Mouse (Mus musculus): ENCODE results near the gene Phykpl.

Gene Phykpl

DNA sequence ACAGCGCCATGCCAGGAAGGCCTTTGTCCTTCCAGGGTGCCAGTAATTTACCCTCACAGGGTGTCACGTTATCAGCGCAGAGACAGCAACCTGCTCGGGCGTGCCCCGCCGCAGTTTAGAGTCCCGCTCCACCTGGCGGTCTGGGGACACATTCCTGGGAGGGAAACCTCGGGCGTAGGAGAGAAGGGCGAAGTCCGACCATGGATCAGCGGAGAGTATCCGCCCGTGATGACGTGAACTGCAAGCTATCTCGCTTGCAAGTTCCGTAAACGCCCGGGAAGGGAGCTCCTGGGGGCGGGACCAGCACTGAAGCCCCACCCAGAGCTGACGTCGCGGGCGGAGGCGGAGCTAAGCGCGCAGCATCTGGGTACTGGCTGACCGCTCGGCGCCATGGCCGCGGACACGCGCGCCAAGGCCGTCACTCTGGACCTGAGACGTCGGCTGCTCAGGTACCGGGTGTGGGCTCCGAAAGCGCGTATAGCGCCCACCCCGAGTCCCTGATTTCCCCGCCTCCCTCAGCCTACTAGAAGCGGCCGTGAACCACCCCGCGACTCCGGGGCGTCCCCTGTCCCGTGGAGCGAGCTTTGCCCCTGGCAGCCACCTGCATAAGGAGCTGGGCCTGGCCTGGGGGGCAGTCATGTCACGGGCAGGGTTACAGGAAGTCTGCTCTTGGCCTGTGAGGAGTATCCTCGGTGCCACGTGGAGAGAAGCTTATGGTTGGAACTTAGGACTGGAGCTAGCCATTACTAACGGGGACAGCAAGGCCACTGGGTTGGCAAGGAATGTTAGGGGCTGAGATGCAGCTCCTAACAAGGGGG, at the start of gene Phykpl:
Phykpl (plus strand) TSS at position 327 of the 818 bp plus-strand sequence.
- peak; percentile 98 for DNase-seq (ENCODE audit: low read depth, low spot score)

DNA sequence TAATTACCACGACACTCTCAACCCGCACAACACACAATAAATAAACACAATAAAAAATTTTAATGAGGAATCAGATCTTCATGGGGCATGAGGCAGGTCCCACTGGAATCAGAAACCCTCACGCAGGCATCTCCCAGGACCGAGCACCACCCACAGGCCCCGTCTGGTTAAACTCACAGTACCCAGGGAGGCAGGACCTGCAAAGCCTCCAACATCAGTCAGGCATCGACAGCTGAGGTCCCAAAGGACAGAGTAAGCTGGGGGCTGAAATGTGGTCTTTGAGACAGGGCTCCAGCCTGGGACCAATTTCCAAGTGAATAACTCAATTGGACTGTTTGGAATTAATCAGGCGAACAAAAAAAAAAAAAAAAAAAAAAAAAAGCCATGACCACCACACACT, 46.2 kb upstream of the Phykpl start:
- no peak for DNase-seq (ENCODE audit: low read depth, low spot score)

DNA sequence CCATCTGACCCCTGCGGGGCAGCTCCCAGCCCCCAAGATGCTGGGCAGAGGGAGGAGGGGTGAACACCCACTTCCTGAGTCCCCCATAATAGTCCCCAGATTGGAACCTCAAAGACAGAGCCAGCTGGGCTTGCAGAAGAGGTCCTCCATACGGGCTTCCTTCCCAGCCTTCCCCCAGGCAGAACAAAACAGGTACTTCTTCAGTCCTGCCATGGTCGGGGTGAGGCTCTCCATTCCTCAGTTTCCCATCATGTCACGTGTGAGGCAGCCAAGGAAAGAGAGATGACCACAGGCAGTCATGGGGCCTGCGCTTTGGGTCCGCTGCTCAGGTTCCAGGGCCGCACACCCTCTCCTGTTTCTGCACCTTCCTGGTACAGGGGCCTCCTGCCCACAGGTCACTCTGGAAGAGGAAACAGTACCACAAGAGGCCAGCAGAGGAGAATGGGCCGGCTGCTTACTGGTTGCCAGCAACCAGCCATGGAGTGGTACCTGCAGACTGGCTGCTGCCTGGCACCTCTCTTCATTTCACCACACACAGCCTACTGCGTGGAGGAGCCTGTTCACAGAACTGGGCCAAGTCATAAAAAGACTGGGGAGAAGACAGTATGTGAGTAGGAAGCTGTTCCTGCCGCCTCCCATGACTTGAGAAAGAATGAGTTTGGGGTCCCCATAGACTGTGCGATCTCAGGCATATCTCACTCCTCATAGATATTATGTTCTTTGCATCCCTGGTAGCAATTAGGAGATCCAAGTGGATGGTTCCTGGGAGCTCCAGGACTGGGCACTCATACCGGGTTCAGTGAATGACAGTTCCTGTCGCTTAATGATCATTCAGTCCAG, 45.4 kb upstream of the Phykpl start:
- DNase-seq (ENCODE audit: low read depth, low spot score) = peak; percentile 37

DNA sequence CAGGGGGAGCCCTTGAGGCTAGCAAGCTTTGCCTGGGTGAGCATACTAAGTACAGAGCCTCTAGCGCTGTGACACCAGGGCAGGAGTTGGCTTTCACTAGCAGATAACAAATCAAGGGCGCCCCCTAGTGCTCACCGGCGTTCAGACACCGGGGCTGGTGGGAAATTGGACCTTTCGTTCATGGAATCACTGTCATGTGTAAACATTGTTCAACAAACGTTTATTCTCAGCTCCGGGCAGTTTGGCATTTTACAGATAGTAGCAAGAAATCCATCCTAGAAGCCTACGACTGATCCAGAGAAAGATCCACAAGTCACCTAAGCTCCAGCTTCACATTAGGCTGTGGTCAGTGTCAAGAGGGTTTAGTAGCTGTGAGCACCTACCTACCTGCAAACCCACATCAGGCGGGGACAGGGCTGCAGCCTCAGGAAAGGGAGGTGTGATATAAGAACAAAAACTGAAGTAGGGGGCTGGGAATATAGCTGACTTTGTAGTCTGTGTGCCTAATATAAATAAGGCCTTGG, 44.7 kb upstream of the Phykpl start:
- peak; percentile 98 for DNase-seq (ENCODE audit: low read depth, low spot score)

DNA sequence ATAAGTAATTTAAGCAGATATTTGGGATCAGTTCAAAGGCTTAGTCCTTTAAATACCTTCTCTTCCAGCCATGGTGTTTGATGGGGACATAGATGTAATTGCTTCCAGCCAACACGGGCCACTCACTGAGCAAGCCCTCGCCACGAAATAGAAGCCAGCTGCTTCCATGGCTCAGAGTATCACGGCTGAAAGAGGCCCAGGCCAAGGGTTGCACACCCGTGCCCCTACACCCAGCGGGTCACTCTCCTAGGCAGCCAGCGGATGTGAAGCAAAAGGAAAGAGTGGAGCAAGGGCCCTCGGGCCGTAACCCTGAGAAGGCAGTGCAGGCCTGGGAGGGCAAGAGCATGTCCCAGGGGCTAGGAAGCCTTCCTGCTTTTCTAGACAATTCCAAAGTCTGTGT, 42.1 kb upstream of the Phykpl start:
- DNase-seq (ENCODE audit: low read depth, low spot score) = no peak

DNA sequence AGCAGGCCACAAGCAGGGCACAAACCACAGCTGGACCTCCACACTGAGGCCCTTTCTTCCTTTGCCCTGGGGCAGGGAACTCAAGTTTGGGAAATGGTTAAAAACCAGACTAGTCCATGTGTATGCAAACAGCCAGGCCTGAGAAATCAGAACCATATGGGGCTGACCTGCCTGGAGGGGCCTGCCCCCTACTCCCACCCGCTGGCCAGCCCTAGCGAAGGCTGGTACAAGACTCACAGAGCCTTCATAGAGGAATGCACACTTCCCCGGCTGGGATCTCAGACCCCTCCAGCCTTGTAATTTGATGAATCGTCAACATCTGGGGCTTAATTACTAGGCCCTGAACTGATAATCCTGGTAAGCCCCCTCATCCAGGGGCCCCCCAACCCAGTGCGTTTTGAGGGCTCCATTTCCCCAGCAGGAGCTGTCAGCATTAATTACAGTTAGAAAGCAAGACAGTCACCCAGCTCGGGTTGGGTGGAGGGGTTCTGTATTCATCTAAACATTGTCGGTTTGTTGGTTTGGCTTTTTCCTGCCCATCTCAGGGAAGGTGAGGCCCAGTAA, 41.0 kb upstream of the Phykpl start:
- DNase-seq (ENCODE audit: low read depth, low spot score) = no peak

DNA sequence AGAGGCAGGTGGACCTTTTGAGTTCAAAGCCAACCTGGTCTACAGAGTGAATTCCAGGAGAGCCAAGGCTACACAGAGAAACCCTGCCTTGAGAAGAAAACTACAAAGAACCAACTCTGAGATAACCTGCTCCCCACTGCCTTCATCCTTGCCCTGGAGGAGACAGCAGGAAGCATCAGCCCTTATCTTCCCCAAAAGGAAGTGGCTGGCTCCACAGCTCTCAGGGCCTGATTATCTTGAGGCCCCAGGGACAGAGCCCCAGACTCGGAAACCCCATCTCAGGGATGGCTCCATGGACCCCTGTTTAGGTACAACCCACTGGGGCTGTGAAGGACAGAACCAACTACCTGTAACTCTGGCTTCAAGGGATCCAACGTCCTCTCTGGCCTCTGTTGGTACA, 40.1 kb upstream of the Phykpl start:
- DNase-seq (ENCODE audit: low read depth, low spot score) = no peak

DNA sequence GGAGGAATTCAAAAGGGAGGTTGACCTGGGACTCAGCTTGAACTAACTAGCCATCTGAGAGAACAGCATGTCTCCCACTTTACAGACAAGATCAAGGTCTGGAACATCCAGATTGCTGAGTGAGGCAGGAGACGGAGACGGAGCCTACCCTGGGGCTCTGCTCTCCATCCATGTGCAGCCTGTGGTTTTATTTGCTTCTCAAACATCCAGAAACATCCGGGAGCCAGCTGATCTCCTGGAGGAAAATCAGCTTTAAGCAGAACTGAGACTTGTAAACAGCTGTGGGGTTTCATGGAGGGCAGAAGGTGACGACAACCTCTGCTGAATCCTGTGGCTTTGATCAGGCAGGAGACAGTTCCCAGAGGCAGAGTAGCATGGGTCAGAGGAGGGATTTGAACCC, 38.7 kb upstream of the Phykpl start:
- DNase-seq (ENCODE audit: low read depth, low spot score) = no peak

DNA sequence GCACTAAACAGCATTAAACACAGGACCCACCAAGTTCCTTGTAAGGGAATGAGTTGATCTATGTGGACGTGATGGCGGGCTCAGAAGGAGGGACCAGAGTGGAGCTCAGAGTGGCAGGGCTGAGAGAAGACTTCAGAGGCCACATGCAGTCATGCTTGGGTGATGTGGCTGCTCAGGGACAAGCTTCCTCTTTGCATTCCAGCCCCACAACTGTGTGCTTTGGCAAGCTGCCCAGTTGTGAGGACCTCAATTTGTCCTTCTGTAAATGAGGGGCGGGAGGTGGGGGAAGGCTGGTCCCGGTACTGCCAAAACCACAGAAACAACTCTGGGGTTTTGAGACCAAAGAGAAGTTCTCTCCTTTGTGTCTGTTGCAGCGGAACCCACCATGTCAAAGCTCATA, 33.3 kb upstream of the Phykpl start:
- DNase-seq (ENCODE audit: low read depth, low spot score) = peak; percentile 18

DNA sequence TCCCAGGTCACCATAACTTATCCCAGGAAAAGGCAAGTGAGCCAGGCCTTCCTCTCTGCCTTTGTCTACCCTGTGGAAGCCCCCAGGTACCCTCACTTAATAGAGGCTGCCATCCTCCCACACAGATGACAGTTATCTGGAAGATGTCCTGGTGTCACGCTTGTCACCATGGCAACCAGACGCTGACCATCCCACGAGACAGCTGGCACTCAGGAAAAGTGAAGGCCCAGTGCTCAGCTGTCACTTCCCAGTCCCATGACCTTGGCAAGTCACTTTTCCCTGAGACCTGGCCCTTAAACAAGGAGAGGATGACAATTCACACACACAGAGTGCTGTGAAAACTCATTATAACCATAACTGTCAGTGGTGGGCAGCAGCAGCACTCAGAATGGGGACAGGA, 32.5 kb upstream of the Phykpl start:
- no peak for DNase-seq (ENCODE audit: low read depth, low spot score)

DNA sequence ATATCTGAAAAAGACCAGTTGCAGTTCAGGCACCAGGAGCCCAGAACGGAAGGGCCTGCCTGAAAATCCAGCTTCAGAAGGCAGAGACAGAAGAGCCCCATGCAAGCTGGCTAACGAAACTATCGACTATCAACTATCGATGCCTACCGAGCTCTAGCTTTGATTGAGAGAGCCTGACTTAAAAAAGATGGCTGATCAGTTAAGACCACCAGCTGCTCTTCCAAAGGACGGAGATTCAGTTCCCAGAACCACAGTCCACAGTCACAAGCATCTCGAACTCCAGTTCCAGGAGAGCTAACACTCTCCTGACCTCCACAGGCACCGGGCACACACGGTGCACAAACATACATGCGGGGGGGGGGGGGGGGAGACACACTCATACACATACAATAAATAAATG, 30.0 kb upstream of the Phykpl start:
- peak; percentile 20 for DNase-seq (ENCODE audit: low read depth, low spot score)

DNA sequence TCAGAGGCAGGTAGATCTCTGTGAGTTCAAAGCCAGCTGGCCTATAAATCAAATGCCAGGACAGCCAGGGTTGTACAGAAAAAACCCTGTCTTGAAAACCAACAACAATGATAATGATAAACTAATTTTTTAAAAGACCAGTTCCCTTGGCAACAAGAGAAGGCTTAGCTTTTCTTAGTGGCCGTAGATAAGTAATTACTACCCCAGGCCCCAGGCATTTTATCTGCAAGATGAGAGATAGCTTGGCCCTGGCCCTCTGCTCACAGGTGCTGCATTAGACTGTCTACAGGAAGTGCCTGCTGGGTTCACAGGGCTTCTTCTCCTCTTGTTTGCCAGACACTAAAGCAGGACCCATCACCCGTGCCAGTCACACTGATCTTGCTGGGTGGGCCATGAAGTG, 29.5 kb upstream of the Phykpl start:
- no peak for DNase-seq (ENCODE audit: low read depth, low spot score)

DNA sequence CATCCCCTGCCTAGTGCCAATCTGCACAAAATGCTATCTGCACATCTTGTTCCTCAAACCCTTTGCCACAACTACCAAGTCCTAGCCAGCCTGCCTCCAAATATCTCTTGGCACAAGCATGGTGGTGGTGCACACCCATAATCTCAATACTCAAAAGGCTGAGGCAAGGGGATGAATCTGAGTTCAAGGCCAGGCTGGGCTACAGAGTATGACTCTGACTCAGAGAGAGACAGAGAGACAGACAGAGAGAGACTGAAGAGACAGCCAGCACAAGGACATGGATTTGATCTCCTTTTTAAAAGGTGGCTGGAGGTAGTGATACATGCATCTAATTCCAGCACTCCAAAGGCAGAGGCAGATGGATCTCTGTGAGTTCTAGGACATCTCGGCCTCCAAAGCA, 21.3 kb upstream of the Phykpl start:
- no peak for DNase-seq (ENCODE audit: low read depth, low spot score)

DNA sequence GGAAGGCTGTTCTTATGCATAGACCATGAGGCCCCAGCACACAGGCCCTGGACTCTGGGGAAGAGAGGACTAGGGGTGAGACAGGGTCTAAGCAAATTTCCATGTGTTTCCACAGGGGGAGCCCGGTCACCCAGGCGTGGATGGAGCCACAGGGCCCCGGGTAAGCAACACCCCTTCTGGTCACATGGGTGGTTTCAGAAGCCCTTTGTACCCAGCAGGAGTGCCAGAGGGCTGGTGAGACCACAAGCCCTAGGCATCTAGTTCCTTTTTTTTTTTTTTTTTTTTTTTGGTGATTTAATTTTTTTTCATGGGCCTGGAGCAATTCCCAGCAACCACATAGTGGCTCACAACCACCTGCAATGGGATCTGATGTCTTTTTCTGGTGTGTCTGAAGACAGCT, 19.5 kb upstream of the Phykpl start:
- no peak for DNase-seq (ENCODE audit: low read depth, low spot score)

DNA sequence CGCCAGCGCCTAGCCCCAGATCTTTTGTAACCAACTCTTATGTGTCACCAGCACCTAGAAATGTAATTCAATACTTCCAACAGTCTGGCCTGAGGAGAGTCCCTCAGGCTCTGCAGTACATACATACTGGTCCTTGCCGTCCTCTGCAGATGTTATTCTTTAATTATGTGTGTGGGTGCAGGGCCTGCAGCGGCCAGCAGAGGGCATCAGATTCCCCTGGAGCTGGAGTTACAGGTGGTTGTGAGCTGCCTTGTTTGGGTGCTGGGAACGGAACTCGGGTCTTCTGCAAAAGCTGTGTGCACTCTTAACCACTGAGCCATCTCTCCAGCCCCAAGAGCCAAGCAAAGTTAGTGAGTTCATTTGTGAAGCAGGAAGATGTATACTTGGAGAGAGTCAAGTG, 18.6 kb upstream of the Phykpl start:
- no peak for DNase-seq (ENCODE audit: low read depth, low spot score)

DNA sequence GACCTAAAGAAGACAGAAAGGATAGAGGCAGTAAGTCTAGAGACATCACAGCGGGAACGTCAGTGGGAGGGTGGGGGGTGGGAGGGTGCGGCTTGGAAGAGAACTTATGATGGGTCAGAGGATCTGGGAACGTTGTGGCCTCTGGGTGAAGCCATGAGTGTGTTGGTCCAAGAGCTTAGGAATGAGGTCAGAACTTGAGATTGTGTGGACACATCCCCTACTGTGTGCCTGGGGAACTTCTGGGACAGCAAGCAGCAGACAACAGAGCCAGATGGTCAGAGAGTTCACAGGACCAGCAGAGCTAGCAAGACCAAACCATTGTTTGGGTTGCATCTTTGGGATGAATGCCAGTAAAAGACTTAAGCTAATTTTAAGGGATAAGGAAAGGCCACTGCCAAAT, 15.8 kb upstream of the Phykpl start:
- DNase-seq (ENCODE audit: low read depth, low spot score) = no peak

DNA sequence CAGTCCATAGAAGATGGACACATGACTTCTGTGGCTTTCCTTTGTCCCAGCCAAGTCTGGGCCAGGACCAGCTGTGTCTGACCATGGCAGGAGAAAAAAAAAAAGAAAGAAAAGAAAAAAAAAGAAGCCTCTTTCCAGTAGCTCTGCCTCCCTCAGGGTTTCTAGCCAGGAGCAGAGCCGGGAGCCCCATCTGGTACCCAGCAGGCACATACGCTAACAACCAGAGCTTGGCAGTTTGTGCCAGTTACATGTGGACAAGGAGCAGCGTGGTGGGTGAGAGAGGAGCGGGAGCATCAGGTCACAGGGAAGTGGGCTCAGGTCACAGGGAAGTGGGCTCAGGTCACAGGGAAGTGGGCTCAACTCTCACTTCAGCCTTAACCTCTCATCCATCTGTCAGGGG, 8.1 kb upstream of the Phykpl start:
- no peak for DNase-seq (ENCODE audit: low read depth, low spot score)

DNA sequence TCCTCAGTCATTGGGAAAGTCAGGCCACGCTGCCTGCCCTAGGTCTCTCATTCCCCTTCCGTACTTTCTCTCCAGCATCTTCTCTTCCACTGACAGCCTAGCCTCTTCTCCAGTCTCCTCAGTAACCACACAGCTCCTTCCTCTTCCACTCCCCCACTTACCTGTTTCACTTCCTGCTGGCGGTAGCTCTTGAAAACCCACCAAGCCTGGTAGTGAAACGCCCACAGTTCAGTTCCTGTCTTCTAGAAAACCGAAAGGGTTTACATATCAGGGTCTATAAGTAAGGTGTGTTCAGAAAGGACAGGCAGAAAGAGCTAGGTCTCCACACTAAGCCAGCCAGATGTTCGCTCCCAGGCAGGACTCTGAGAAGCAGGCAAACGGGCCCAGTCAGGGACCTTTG, 7.0 kb upstream of the Phykpl start:
- DNase-seq (ENCODE audit: low read depth, low spot score) = no peak

DNA sequence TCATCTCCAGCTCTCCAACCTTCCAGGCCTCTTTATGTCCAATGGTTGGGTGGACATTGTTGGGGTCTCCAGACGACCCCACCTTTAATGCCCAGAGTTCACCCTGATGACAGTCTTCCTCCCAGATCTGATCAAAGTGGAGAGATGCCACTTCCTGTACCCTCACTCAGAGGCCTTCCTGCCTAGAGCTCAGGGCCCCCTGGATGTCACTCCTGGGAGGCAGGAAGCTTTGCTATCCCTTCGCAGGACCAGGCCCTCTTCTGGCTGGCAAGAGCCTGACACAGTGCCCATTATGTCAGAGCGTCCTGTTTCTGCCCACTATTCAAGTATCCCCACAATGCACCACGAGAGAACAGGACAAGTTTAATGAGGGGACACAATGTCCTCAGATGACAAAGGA, 5.5 kb upstream of the Phykpl start:
- DNase-seq (ENCODE audit: low read depth, low spot score) = no peak

DNA sequence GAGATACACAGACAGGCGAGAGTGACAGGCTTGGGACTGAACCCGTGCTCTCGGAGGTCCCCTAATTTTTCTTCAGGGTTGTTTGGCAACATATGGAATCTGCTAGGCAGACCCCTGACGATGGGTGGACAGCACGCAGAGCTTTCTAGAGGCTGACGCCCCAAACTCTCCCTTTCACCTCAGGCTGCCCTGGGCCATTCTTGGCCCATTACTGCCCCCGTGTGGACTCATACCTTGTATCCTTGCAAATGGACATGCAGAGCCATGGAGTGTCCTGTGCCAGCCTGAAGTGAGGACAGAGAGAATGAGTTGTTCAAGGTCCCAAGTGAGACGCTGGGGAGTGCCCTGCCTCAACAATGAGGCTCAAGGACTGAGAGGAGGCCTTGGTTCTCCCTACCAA, 1.8 kb upstream of the Phykpl start:
- DNase-seq (ENCODE audit: low read depth, low spot score) = peak; percentile 64

DNA sequence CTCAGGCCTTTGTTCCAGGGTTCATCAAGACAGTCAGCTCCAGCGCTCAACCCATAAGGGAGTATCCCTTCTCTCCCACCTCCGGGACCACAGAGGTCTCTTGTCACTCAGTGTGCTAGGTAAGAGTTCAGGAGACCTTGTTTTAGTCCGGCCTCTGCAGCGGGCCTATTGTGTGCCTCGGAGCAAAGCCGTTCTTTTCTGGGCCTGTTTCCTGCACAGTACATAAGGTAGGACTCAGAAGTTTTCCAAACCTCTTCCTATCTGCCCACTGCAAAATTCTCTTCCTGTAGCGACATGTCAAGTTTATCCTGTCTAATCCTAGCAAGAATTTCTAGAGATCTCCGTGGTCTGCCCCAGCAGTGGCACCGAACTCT, 513 bp upstream of the Phykpl start:
- DNase-seq (ENCODE audit: low read depth, low spot score) = no peak

DNA sequence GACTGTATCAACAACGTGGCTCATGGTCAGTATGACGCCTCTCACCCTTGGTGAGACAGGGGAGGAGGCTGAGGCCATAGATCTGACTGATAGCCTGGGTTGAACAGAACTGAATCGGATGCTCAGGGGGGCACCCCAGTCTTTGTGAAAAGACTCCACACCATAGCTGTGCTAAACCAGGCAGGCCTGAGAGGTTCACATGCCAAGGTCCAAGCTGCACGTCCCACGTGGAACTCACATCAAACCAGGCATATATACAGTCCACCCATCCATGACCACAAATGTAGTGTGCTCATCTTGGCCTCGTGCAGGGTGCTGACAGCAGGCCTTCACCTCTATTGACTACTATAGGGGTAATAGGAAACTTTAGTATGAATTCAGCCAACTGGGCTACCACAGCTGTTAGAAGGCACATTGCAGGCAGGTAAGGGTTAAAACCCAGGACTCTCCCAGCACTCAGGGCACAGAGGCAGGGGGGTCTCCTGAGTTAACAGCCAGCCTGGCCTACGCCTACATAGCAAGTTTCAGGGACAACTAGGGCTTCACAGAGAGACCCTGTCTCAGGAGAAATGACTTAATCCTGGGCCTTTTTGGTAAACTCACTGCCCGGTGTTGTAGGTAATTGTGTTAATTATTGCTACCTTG, 1.2 kb downstream of the Phykpl start:
- DNase-seq (ENCODE audit: low read depth, low spot score) = no peak
